Mouse (Mus musculus) lung, adult 2 months (tissue): ENCODE measurements at regions not wholly inside any gene's neighbourhood (a gene's known extent, or its start where the extent isn't known, plus 50 kb on each side); places are given as distances from the start of the nearest gene placed in this dataset.

Experiments
- CTCF ChIP-seq: fragments of 200-500 bp; IDR thresholded peaks from 2 replicates; pipeline ENCODE4 v1.5.1; 2011; ENCODE audit warnings: mild to moderate bottlenecking, low read length, control low read depth; ENCODE audit not compliant: insufficient read depth
- POLR2A ChIP-seq: fragments of 200-500 bp; IDR thresholded peaks from 2 replicates; pipeline ENCODE4 v1.6.1; 2011; ENCODE audit warnings: low read depth, mild to moderate bottlenecking, control low read depth, low read length, borderline replicate concordance; ENCODE audit errors: extremely low read depth

- TF ChIP-seq CTCF: no peak
- no peak for TF ChIP-seq POLR2A
These were observed 514.6 kb upstream of the Tnp1 start for GRCm38 (mm10) chr1:73530326-73530725.
